Mouse (Mus musculus) monocyte, adult 2 months (primary cell): ENCODE measurements around the gene A330070K13Rik.

Experiments used
- DNase-seq, 2 experiments: peaks; one replicate each; pipeline ENCODE4 v3.0.0; 2022; ENCODE audit warnings: low spot score in 2 of 2, low read depth in 1 of 2

The A330070K13Rik gene

DNA sequence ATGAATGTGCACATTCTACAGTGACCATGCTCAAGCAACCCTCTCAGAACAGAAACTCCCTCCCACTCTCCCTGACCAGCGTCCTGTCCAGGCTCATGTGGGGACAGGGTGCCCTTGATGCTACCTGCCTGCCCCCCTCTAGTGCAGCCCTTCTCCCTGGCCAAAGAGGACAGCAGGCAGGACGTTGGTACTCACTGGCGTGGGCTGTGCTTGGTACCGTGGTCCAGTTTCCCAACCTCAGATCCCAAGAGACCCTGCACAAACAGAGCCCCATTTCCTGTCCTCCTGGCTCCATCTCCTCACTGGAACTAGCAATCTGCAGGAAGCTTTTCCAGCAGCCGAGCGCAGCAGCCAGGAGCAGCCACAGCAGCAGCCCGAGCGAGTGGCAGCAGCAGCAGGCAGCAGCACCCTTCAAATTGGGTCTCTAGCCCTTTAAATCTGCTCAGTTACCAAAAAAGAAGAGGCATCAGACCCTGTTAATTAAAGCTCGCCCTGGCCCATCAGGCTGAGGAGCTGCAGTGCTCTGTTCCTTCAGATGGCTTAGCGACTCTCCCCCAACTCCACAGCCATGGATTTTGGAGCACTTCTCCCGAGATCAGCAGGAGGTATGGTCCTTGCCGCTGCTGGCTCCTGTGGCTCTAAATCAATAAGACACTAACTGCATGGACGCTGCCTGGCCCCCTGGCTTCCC is at the start of gene A330070K13Rik:
Gene A330070K13Rik (minus strand): TSS at position 410 of the 691 bp plus-strand sequence.
- DNase-seq, result no peak

DNA sequence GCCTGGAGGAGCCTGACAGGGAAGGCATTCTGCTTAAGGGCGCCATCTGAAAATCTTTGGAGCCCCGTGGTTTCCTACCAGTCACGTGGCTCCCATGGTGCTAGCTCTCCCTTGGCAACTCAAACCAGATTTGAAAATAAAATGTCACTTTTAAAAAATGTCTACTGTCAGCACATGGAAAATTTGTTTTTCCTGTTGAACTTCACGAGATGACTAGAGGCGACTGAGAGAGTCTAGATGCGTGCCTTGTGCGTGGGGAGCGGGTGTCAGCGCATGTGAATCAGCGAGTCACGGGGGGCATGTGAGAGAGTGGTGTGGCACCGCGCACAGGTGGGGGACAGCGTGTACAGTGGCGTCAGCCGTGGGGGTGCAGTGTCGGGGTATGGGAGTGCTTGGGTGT is 27.1 kb upstream of the A330070K13Rik start:
- DNase-seq, result no peak

DNA sequence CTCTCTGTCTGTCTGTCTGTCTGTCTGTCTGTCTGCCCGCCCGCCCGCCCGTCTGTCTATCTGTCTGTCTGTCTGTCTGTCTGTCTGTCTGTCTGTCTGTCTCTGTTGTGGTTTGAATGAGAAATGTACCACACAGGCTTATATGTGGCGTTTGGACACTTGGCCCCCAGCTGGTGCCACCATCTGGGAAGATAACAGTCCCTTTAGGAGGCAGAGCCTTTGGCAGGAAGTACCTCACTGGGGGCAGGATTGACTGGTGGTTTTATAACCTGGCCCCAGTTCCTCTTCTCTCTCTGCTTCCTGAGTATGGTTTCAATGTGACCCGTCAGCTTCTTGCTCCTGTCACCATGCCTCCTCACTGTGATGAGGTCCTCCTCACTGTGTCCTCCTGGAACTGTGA is 25.3 kb upstream of the A330070K13Rik start:
- DNase-seq, result no peak

DNA sequence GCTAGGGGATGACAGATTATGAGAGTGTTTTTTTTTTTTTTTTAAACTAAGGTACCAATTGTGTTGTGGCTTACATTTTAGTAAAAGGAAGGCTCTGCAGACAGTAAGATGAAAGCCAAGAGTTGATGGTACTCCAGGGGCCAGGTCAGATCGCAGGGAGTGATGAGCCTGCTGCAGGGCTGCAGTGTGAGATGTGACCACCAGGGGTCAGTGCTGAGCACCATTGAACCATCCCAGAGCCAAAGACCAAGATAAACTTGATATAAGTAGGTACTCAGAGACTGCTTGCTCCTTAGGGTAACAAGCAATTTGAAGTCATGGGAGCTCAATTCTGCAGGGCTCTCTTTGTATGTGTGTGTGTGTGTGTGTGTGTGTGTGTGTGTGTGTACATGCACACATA is 20.8 kb upstream of the A330070K13Rik start:
- DNase-seq, result no peak

DNA sequence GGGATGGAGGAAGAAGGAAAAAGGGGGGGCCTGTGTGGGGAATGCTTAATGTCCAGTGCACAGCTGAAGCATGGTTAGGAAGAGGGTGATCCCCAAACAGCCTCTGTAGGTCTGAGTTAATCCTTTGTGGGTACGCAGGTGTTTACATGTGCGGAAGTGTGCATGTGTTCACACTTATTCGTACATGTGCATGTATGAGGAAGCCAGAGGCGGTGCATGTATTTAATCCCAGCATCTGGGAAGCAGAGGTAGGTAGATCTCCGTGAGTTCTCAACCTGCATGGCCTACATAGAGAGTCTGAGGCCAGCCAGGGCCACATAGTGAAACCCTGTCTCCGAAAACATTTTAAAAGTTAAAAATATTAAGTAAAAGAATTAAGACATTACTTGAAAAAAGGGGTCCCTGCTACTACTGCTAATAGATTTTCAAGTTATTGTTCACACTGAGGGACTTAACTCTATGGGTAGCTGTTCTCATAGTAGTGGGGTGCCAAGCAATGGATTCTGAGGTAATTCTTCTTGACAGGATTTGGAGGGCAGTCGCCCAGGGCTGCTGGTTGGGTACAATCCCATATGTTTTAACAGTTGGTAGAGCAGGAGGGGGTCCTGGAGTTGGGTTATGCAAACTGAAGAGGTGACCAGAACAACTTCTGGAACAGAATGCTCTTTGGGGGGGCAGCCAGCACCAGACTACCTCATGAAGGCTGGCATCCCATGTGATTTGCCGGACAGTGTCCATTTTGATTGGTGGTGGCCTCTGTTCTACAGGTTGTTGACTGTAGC is 15.9 kb upstream of the A330070K13Rik start:
- no peak for DNase-seq

DNA sequence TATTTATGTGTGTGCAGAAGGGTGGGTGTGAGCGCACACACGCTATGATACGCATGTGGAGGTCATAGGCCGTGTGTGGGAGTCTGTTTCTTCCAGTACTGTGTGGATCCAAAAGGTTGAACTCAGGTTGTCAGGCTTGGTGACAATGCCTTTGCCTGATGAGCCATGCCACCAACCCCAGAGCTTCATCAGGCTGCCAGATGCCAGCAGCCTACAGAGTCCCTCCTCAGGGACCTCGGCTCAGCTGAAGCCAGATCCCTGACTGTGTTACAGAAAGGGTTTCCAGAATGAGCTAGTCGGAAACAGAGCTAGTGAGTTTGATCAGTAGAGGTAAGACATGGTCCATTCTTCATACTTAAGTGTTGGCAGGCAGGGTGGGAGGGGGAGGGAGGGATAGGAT is 10.7 kb upstream of the A330070K13Rik start:
- no peak for DNase-seq

DNA sequence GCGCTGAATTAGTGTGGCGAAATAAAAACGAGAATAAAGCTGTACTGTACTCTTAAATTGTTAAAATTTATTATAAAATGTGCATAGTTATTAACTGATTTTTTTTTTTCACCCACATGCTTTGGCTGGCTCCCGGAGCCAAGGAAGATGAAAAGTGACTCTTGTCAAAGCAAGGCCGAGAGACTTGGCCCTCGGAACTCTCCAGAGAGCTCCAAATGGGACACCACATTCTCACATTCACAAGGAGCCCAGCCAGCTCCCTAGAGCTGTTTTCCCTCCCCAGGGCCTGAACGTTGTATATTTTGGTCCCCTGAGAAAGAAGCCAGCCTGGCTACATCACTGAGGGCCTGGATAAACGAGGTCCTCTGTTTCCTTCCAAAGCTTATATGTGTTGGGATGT is 10.0 kb upstream of the A330070K13Rik start:
- no peak for DNase-seq

DNA sequence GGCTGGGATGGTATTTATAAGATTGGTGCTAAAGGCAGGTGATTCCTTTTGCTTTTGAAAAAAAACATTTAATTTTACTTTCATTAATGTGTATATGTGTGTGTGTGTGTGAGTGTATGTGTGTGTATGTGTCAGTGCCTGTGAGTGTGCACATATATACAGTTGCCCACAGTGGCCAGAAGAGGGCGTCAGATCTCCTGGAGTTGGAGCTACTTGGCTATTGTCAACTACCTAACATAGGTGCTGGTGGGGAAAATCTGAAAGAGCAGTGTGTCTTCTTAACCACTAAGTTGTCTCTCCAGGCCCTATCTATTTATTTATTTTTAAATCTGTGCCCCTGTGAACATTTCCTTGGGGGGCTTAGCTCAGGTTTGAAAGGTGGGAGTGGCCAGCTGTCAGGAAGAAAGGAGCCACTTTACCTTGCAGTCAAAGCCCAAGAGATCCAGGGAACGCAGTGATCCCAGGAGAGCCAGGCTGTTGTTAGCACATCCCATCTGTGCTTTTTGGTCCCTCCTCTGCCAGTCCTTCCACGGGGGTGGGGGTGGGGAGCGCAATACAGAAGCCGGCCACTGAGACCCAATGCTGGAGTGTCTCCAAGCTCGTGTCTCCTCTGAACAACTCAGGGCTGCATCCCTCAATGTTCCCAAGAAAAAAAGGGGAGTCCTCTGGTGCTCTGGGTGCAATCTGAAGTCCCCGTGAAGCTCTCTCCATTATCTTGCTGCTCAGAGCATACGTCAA is 9.4 kb upstream of the A330070K13Rik start:
- no peak for DNase-seq

DNA sequence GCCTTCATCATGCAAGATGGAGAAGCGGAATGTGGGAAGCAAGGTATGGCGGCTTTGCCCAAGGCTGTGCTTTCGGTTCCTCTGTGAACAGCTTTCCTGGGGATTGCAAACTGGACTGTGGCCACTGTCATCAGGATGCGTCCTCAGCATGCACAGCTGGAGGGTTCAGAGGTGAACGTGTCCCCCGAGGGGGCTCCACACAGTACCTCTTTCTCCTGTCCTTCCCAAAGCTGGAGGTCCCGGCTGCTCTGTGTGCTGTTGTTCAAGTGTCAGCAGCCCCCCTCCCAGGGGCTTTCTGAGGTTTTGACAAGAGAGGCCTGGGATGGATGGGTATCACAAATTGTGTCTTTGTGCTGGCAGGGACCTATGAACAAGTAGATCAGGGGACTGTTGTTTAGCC is 2.0 kb upstream of the A330070K13Rik start:
- no peak for DNase-seq

DNA sequence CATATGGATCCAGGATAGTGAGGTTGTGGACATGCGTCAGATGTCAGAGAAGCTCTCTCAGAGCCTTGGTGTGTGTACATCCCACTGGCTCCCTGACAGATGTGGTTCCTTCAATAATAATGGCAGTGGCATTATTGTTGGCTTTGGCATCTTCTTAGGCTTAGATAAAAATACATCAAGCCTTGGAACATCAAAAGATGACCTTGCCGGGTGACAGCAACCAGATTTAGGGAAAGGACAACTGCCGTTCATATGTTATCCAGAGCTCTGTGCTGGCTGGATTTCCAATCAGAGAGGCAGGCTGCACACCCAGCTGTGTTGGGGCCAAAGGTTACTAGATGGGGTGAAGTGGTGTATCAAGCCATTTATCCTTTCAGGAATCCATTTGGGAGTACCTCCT is 9.0 kb downstream of the A330070K13Rik start:
- no peak for DNase-seq

DNA sequence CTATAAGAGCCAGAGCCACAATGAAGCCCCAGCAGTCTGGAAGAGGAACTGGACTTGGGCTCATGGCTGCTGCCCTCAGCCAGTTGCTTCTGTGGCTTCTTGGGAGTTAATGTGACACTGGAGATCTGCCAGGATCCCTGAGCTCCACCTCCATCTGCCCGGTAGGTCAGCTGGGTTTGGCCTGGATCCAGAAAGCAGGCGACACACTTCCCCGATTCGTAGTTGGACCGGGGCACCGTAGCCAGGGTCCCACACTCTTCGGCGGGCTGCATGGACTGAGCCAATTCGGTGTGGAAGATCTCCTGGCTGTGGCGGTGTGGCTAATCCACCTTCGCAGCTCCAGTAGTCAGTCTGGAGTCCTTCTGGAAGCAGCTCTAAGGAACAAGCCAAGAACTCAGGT is 15.2 kb downstream of the A330070K13Rik start, which contains the start of gene Caln1:
Gene Caln1 (plus strand): TSS at position 219 of the 400 bp plus-strand sequence.
- DNase-seq, result no peak

DNA sequence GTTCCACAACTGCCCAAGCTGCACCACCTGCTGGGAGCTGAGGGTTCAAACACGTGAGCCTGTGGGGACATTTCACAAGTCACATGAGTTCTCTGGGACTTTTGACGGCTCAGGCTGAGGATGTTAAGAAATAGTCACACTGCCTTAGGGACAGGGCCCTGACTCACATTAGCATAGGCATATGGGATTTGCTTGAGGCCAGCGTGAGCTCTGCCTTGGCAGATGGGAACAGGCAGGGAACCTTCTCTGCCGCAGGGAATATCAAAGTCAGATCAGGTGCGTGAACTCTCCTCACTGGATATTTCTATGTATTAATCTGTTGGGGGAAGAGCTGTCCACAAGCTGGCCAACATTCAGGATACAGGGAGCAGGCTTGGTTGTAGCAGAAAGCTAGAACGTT is 16.2 kb downstream of the A330070K13Rik start:
- DNase-seq, result no peak

DNA sequence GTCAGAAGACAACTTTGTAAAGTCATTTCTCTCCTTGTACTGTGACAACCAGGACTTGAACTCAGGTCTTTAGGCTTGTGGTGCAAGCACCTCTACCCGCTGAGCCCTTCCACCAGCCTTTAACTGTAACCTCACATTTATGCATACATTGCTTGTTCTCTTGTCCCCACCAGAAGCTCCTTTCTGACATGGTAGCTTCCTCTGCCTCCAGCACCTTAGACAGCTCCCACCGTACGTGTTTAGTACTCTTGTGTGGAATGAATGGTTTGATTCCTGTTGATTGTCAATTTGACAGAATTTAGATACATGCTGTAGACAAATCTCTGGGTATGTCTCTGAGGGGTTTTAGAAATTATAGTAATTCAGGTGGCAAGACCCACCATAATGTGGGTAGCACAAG is 20.7 kb downstream of the A330070K13Rik start:
- no peak for DNase-seq

DNA sequence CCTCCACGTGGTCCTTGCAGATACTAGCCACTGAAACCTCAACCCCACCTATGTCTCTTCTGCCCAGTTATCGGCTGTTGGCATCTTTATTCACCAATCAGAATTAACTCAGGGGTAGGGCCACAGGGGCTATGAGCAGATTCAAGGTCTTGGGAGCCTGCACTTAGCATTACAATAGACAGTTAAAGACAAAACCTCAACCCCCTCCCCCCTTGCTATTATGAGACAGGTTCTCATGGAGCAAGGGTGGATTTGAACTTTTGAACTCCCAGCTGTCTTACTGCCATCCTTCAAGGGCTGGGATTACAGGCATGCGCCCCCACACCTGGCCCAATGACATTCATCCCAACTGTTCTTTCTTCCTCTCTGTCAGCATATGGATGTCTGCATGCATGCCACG is 21.3 kb downstream of the A330070K13Rik start:
- no peak for DNase-seq

DNA sequence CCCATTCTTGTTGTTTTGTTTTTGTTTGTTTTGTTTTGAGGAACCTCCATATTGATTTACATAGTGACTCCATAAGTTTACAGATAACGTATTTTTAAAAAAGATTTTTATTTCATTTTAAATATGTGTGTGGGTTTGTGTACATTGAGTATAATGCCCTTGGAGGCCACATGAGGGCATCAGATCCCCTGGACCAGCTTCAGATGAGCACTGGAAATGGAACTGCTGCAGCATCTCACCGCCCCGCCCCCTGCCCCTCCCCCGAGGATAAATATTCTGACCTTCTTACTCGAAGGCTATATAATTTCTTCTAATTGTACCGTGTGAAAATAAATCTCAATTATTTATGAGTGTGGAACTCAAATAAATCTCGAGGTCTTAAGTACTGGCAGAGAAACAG is 29.2 kb downstream of the A330070K13Rik start:
- DNase-seq, result no peak

DNA sequence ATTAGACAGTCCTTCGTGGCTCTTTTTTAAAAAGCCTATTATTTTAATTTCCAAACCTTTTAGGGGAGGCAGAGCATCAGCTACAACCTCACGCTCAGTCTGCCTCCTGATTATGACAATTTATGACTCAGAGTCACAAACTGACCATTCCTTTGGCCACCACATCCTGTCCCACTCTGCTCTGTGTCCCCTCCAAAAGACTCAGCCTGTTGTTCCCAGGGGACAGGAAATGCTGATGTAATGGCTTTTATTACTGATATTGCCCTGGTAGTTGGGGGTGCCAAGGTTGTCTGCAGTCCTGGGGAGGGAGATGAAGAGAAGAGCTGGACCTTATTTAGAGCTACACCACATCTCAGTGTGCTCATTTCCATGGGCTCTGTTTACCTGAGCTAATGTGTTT is 38.6 kb downstream of the A330070K13Rik start:
- no peak for DNase-seq

DNA sequence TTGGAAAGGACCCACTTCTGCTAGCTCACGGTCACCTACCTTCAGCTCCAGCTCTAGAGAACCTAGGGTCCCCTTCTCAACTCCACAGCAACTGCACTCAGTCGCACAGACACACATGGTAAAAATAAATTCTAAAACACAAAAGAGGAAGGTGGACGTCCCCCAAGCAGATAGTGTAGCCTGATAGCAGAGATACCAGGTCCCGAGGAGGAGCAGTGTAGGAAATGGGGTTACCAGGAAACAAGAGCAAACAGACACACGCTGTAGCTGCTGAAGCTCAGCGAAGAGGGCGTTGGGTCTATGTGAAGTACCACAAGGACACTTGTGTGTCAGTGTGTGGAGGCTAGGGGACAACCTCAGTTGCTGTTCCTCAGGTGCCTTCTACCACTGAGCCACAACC is 39.4 kb downstream of the A330070K13Rik start:
- DNase-seq, result no peak

DNA sequence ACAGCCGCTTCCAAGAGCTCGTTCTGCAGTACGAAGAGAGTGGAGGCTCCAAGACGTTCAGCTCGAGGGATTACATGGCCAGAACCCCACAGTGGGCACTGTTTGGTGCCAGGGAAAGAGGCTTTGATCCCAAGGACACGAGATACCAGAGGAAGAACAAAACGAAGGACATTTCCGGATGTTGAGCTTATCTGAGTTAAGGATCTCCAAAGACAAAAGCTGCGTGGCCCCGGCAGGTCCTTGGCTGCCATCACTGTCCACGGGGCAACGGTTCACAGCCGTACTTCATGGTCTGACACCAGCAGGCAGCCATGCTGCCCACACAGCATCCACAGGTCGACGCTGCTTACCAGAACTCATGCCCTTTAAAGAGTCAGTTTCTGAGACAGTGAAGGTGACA is 43.8 kb downstream of the A330070K13Rik start:
- DNase-seq, result no peak

DNA sequence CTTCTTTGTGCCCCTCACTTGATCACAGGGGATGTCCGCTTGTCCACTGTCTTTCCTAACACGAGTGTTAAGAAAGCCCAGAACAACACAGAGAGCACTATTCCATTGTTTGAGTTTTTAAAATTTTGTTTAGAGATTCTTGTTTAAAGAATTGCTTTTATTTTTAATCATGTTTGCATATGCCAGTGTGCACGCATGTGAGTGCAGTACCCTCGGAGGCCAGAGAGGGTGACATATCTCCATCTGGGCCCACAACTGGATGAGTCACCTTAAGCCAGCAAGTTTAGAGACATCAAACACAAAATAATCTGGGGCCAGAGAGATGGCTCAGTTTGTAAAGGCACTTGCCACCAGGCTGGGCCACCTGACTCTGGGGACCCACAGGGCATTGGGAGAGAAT is 49.0 kb downstream of the A330070K13Rik start:
- DNase-seq, result no peak

DNA sequence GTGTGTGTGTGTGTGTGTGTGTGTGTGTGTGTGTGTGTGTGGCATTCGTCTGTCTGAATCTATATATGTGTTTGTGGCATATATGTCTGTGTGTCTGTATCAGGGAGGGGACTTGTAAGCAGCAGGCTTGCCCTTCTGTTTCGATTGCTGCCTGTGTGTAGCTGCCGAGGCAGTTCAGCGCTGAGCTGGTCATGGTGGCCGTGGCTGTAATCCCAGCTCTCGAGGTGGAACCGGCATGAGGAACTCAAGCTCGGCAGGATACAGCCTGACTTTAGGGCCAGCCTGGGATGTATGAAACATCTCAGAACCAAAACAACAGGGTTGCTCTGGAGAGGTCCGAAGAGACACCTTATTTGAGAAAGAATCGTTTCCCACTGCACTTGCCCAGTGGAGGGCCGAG is 50.5 kb downstream of the A330070K13Rik start:
- no peak for DNase-seq

DNA sequence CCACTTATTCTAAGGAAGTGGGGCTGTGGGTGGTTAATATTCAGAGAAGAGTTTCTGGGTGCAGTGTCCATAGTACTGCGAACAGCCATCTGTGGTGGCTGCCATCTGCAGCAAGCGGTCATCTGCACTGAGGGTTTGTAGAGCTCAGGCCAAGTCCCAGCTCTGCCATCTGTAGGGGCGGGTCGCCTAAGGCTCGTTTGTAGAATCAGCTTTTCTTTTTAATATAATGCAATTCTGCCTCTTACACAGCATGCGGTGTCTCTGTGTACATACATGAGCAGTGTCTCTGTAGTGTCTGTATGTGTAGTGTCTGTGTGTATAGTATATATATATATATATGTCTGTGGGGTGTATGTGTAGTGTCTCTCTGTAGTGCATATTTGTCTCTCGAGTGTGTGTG is 50.9 kb downstream of the A330070K13Rik start:
- no peak for DNase-seq

DNA sequence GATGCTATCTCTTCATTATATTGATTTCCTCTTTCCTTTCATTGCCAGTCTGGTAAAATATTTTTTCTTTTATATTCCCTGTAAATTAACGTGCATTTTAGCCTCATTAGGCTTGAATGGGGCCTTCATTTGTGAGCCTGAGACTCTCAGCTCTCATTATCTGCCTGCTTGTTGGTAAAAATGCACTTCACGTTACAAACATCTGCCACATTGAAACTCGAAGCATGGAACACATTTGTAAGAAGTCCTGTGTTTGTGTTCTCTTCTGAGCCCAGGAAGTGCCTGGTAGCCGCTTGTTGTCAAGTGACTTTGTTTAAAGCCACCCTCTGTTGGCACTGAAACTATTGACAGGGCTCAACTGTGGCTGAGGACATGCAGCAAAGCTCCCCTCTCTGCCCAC is 53.2 kb downstream of the A330070K13Rik start:
- no peak for DNase-seq
